Mouse (Mus musculus): ENCODE data around the gene Hist1h2bf.
"Not testable (repeated sequence)": the region's sequence is repeated elsewhere in the genome, so short reads cannot be mapped to it uniquely, and the experiment has no call there.

The Hist1h2bf gene

DNA sequence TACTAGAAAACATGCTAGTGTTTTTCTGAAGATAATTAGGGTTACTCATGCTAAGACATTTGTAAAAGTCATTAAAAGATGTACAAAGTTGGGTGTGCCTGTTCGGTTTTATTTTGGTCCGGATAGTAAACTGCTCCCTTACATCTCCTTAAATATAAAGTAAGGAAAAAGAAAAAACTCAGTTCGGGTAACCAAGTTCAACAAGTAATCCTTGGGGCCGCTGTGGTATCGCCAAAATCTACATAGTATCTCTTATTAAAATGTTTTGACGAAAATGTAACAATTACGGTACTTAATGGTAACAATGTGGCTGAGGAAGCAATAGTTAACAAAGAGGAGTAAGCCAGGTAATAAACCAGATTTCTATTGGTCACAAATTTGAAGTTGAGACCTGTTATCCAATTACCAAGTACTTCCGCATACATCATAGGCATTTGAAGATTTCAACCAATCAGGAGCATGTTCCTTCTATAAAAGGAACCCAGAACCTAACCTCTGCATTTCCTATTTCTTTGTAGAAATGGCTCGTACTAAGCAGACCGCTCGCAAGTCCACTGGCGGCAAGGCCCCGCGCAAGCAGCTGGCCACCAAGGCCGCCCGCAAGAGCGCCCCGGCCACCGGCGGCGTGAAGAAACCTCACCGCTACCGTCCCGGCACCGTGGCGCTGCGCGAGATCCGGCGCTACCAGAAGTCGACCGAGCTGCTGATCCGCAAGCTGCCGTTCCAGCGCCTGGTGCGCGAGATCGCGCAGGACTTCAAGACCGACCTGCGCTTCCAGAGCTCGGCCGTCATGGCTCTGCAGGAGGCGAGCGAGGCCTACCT, 29.8 kb downstream of the Hist1h2bf start, which contains the start of gene Hist1h3f:
Hist1h3f (plus strand) TSS at position 88 of the 822 bp plus-strand sequence.
- peak; percentile 98 for DNase-seq (ENCODE audit: low read depth, low spot score)

DNA sequence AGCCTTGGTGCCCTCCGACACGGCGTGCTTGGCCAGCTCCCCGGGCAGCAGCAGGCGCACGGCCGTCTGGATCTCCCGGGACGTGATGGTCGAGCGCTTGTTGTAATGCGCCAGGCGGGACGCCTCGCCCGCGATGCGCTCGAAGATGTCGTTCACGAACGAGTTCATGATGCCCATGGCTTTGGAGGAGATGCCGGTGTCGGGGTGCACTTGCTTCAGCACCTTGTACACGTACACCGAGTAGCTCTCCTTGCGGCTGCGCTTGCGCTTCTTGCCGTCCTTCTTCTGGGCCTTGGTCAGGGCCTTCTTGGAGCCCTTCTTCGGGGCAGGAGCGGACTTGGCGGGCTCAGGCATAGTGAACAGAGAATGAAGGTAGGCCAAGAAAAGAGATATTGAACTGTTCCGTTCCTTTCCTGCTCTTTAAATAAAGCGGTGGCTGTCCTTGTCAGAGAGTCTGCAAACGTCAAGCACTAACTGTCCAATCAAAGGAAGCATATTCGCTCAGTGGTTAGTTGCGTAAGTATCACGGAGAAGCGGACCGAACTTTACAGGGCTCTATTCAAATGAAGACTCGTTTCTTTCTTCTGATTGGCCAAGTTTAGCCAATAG, 30.9 kb downstream of the Hist1h2bf start, which contains the start of gene Hist1h2bh:
Hist1h2bh (minus strand) TSS at position 394 of the 609 bp plus-strand sequence.
- peak; percentile 98 for DNase-seq (ENCODE audit: low read depth, low spot score)

DNA sequence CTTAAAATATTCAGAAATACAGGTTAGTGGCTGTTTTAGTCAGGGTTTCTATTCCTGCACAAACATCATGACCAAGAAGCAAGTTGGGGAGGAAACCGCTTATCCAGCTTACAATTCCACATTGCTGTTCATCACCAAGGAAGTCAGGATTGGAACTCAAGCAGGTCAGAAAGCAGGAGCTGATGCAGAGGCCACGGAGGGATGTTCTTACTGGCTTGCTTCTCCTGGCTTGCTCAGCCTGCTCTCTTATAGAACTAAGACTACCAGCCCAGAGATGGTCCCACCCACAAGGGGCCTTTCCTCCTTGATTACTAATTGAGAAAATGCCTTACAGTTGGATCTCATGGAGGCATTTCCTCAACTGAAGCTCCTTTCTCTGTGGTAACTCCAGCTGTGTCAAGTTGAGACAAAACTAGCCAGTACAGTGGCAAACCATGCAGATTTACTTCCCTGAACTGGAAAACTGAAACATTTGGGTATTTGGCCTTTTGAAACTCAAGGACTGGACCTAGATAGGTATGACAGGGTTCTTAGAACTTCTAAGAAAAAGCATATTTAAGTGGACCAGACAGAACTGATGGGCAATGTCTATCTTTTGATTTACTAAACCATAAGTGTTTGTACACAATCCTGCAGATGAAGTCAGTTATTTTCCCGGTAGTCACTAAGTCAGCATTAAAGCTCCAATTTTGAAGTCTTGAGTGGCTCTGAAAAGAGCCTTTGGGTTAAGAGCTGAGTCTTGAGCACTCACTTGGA, 31.6 kb downstream of the Hist1h2bf start:
- not testable (repeated sequence) for DNase-seq (ENCODE audit: low read depth, low spot score)

DNA sequence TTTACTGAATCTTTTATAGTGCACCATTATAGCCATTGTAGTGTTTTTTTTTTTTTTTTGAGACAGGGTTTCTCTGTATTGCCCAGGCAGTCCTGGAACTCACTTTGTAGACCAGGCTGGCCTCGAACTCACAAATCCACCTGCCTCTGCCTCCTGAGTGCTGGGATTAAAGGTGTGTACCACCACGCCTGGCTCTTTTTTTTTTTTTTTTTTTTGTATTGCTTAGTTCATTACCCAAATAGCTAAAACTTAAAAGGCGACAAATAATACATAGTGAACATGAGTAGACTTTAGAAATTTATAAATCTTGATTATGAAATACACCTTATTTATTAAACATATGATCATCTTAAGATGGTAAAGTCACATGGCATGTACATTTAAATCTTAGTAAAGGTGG, 32.5 kb downstream of the Hist1h2bf start:
- no peak for DNase-seq (ENCODE audit: low read depth, low spot score)

DNA sequence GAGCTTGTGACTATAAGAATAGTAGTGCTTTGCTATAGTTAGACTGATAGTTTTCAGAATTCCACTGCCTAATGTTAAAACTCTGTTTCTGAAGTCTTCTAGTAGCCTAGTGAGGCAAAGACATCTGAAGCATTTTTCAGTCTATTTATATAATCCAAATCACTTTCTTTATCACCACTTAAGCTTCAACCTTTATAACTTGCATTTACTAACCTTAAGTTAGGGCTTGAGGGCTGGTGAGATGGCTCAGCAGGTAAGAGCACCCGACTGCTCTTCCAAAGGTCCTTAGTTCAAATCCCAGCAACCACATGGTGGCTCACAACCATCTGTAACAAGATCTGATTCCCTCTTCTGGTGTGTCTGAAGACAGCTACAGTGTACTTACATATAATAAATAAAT, 34.2 kb downstream of the Hist1h2bf start:
- DNase-seq (ENCODE audit: low read depth, low spot score): not testable (repeated sequence)

DNA sequence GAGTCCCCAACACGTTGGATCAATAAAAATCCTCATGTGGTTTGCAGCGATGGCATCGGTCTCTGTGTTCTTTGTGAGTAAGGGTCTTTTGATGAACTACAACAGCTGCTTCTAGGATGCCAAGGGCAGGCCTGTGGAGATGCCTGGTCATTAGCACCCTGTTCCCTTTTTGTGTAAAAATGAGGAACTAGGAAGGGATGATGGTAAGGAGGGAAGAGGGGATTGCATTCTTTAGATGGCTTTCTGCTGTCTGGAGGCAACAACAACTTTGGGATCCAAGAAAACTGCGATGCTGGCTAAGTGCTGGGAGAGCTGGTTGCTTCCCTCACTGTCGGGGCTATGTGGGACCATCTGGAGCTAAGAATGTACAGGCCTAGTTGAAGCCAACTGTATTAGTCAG, 35.7 kb downstream of the Hist1h2bf start:
- DNase-seq (ENCODE audit: low read depth, low spot score): no peak

DNA sequence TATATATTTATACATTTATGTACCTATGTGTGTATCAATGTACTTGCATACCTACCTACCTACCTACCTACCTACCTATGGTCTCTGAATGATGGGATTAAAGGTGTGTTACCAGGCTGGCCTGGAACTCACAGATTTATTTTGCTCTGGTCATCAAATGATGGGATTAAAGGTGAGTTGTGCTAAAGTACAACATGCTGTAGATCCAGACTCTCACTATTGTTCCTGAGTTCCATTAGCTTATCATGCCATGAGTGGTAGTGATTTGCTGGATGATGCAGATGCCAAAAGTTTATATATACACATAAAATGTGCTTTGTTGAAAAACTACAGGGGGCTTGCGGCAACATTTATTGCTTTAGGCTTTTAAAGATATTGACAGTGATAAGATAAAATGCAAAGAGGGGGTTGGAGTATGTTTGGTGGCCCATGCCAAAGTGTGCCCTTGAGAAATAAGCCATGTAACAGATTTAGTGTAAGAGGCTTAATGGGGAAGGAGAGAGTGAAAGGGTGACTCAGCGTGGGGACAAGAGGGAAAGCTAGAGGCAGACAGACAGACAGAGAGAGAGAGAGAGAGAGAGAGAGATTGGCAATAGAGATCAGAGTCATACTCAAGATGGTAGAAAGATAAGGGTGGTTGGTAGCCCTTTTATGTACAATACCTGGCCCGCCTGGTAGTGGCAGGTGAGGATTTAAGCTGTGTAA, 36.8 kb downstream of the Hist1h2bf start:
- DNase-seq (ENCODE audit: low read depth, low spot score): no peak

DNA sequence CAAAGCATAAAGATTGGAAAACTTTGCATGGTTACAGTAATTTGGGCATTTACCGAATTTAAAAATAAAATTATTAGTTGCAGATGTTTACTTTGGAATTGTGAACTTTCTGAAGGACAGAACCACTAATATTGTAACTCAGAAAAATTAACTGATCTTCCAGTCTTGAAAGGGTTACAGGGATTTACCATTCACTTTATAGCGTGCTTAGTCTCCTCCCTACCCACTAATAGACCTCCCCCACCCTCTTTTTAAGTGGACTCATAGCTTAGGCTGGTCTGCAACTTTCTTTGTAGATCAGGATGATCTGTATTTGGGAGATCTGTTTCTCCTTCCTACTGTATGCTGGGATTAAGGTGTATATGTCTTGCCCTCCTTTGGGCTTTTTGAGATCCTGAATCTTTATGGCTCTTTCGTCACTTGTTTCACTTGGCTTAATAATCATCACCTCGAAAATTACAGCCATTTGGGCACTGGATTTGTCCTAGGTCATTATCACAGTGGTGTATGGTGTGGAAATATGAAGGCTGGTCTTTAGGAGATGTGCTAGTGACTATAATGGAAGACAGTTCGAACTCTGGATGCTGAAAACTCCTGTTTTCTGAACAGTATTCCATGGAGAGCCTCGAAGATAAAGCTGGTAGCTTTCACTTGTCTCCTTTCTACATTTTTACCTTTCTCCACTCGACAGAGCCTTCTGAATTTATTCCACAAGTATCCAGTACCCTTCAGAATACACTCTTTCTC, 37.7 kb downstream of the Hist1h2bf start:
- DNase-seq (ENCODE audit: low read depth, low spot score): no peak

DNA sequence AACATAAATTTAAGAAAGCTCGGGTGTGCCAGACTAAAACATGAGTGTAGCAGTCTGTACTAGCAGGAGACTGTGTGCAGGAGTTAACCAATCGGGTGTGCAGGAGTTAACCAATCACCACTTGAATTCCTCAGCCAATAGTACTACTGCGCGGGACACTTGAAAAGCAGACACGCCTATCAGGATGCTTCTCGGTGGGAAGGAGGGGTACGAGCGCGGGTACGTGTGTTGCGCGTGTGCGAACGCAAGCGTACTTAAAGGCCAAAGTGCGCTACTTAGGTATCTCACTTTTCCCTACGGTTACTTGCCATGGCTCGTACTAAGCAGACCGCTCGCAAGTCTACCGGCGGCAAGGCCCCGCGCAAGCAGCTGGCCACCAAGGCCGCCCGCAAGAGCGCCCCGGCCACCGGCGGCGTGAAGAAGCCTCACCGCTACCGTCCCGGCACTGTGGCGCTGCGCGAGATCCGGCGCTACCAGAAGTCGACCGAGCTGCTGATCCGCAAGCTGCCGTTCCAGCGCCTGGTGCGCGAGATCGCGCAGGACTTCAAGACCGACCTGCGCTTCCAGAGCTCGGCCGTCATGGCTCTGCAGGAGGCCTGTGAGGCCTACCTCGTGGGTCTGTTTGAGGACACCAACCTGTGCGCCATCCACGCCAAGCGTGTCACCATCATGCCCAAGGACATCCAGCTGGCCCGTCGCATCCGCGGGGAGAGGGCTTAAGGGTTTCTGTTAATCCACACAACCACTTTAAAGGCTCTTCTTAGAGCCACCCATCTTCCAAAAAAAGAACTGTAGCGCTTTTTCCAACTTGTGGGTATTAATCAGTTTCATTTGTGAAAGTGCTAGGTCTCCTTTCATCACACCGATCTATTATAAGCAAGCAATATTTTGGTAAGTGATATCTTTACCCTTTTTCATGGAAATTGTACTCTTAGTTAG, 38.6 kb downstream of the Hist1h2bf start, which contains the start of gene Hist1h3g:
Hist1h3g (plus strand) TSS at position 286 of the 939 bp plus-strand sequence.
- DNase-seq (ENCODE audit: low read depth, low spot score): peak; percentile 96

DNA sequence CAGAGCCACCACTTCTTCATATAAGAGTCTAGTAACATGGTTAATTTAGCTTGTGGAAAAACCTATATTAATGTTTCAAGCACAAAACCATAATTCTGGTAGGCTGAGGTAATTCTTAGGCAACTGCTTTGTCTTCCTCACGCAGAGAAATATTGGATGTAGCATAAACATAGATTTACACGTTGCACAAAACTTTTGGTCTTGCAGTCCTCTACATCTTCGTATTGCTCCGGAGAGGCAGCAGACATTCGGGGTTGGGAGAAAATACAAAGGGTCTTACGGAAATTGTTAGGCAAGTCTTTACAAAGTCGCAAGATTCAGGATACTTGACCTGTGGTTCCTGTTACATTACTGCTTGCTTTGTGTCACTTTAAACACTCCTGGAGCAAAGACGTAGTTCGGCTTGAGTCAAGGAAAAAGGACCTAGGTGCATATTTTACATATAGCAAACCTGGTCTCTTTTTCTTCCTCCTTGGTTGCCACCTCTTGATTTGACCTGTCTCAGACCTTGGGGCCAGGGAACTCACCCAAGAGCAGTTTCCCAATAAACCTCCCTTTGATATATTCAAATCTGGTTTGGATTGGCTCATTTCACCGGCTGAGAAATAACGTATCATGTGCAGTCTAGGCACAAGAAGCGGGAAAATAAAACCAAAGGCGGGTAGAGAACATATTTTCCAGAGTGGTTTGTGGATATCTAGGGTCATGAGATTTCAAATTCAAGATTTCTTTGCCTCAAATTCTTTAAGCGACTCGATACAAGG, 39.4 kb downstream of the Hist1h2bf start:
- DNase-seq (ENCODE audit: low read depth, low spot score): peak; percentile 66

DNA sequence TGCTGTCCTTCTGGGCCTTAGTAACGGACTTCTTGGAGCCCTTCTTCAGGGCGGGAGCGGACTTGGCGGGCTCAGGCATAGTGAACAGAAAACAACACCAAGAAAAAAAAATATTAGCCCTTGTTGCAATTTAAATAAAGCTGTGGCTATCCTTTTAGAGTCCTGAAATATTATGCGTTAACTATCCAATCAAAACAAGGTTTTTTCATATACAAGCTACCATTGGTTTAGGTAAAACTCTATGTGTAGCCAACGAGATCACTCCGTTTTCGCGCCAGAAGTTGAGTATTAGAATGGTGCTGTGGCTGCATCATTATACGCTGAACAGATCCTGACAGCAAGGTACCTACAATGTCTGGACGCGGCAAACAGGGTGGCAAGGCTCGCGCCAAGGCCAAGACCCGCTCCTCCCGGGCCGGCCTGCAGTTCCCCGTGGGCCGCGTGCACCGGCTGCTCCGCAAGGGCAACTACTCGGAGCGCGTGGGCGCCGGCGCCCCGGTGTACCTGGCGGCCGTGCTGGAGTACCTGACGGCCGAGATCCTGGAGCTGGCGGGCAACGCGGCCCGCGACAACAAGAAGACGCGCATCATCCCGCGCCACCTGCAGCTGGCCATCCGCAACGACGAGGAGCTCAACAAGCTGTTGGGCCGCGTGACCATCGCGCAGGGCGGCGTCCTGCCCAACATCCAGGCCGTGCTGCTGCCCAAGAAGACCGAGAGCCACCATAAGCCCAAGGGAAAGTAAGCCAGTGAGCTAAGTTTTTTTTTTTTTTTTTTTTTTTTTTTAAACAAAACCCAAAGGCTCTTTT, 40.2 kb downstream of the Hist1h2bf start, which contains the start of gene Hist1h2af:
Hist1h2af (plus strand) TSS at position 347 of the 808 bp plus-strand sequence.
- DNase-seq (ENCODE audit: low read depth, low spot score): peak; percentile 93

DNA sequence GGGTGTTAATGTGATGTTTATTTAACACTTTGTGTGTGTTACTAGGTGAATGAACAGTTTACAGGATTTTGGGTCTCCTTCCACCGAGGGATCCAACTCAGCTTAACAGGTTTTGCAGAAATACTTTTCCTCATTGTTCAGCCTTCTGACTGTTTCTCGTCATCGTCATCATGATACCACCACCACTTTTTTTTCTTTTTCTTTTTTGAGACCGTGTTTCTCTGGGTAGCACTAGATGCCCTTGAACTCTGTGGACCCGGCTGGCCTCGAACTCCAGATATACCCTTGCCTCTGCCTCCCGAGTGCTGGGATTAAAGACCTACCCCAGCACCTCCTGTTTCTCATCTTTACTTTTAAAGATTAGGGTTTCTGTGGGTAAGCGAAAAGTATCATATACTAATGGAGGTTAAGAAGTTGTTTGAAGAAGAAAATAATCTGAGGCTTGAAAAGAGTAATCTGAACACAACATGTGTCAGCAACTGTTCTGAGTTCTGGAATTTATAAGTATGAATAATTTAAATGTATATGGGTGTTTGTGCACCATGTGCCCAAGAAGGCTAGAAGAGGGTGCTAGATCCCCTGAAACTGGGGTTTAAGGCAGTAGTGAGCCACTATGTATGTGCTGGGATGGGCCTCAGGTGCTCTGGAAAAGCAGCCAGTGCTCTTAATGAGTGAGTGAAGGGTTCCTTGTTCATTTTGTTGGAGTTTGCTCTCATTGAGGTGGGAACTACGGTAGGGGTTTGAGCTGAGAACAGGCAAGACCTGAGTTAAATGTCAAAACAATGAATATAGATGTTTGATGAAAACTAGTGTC, 41.5 kb downstream of the Hist1h2bf start:
- DNase-seq (ENCODE audit: low read depth, low spot score): no peak

DNA sequence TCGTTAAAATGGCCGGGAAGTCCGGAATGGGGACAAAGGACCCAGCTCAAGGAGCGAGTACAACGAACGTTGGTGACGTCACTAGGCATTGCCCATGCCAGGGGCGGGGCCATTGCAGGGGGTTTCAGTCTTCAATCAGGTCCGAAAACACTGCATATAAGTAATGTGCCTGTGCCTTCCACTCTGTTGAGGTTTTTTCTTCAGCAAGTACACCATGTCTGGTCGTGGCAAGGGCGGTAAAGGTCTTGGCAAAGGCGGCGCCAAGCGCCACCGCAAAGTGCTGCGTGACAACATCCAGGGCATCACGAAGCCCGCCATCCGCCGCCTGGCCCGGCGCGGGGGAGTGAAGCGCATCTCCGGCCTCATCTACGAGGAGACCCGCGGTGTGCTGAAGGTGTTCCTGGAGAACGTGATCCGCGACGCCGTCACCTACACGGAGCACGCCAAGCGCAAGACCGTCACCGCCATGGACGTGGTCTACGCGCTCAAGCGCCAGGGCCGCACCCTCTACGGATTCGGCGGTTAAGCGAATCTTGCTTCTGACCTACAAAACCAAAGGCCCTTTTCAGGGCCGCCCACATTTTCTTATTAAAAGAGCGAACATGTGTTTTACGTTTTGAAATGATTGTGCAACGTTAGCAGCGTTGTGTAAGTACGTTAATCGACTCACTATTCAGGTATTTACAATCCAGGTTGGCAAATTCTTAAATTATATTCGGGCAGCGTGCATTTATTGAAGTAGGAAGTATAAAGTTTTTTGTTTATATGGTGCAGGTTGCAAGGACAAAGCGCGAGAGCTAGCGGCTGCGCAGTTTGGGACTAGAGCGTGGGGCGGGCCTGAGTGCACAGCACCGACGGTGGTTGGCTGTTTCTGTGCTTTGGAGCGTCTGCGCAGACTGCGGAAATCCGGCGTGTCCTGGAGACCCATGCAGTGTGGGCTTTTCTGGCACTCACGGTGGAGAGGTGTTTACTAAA, 42.8 kb downstream of the Hist1h2bf start, which contains the start of gene Hist1h4h:
Hist1h4h (plus strand) TSS at position 150 of the 975 bp plus-strand sequence.
- peak; percentile 97 for DNase-seq (ENCODE audit: low read depth, low spot score)

DNA sequence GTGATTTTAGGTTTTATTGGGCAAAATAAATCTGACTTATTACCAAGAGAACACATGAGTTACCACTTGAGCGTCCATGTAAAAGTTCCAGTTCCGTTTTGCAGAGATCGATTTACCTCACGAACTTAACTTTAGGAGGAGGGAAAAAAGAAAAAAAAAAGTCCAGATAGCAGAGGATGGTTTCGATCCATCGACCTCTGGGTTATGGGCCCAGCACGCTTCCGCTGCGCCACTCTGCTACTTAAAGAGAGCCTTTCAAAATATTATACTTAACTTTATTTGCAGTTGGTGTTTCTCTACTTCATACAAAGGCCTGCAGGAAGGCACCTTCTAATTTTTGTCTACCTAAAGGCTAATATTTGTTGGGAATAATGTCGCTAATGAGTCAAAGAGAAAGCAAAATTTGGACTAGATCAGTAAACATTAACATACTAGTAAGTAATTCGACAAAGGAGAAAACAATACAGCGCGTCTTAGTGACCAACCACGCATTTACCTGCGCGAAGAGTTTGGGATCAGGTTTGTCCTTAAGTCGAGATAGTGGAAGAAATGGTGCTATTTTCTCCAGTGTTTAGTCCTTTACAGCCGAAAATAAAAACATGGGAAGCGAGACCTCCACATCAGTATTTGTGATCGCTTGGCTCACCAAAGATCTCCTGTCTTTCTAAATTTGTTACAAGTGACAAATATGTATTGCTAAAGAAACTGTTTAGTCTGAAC, 43.7 kb downstream of the Hist1h2bf start:
- DNase-seq (ENCODE audit: low read depth, low spot score): no peak

Measured in telencephalon, adult 2 months (tissue).